15 mouse cellular contexts compared by ENCODE assay signal in genomic region chr13:46883976-46884375, GRCm38 (mm10). TPM values are rescaled to one million over a fixed set of nuclear protein-coding genes. Genes with fewer than 3 reads are reported as not detected.
DNase-seq lines count a peak whose midpoint lies in the region; ATAC-seq and TF ChIP-seq lines count a peak whose summit lies in the region.
"Had no signal": no experiment of that assay in that cellular context is flagged by ENCODE, and none has a peak within 500 bp of the region (broad histone marks: within the 10 kb centered on the region; RNA-seq: fewer than 3 reads in every experiment).

No protein-coding gene starts in this region.

- H3K4me1 ChIP-seq in heart, embryonic 14.5 days (ENCODE audit: control insufficient read depth in 2 of 2, insufficient read depth in 2 of 2, low read length in 2 of 2), result peaks cover 40 to 64% of the 10 kb centered on the region in 2 experiments
- peaks cover 12% of the 10 kb centered on the region; the same call in 1 of the 2 replicates for H3K4me1 ChIP-seq in intestine, postnatal 0 days (replicated peaks; ENCODE audit: control insufficient read depth, insufficient read depth, low read length)

- no peaks in the 10 kb centered on the region for H3K36me3 ChIP-seq in heart, embryonic 14.5 days (ENCODE audit: control insufficient read depth, insufficient read depth, low read length)
- no peaks in the 10 kb centered on the region for H3K36me3 ChIP-seq in intestine, postnatal 0 days (ENCODE audit: control insufficient read depth, insufficient read depth)
- H3K36me3 ChIP-seq: G1E; hindbrain, embryonic 12.5 days had no signal

- WGBS in heart, embryonic 14.5 days, result 54% methylated on average over 3 of the region's 3 CpGs
- WGBS in intestine, postnatal 0 days, result 85% methylated on average over 3 of the region's 3 CpGs

- H3K4me2 ChIP-seq in heart, embryonic 14.5 days (ENCODE audit: low read length), result peak overlapping the region; percentile 44
- no peak overlapping the region for H3K4me2 ChIP-seq in intestine, postnatal 0 days (replicated peaks; ENCODE audit: low read depth)
- H3K4me2 ChIP-seq: hindbrain, embryonic 12.5 days had no signal

- no peak for TF ChIP-seq CTCF in layer of hippocampus, adult 2 months (conservative IDR thresholded peaks at IDR 0.05)
- TF ChIP-seq CTCF in intestine, postnatal 0 days (IDR thresholded peaks at IDR 0.05; ENCODE audit: low read depth), result no peak

- H3K9me3 ChIP-seq in heart, embryonic 14.5 days (ENCODE audit: control insufficient read depth, low read length), result no peaks in the 10 kb centered on the region
- no peaks in the 10 kb centered on the region for H3K9me3 ChIP-seq in intestine, postnatal 0 days (ENCODE audit: control insufficient read depth)
- H3K9me3 ChIP-seq: G1E; hindbrain, embryonic 12.5 days had no signal

- H3K27ac ChIP-seq in layer of hippocampus, adult 2 months, result 0 out of 2 replicates have a peak overlapping the region, but pooled peaks have one; percentile 23
- H3K27ac ChIP-seq in heart, embryonic 14.5 days (replicated peaks in 1 of 2; ENCODE audit: control insufficient read depth in 1 of 2, insufficient read depth in 1 of 2, low read depth in 2 of 2, low read length in 2 of 2), result peak overlapping the region; percentile 75 to 82
- H3K27ac ChIP-seq in intestine, postnatal 0 days (ENCODE audit: low read depth, low read length), result peak overlapping the region; percentile 47
- H3K27ac ChIP-seq: hindbrain, embryonic 12.5 days; macrophage had no signal

- intact Hi-C loops in heart, postnatal 14 days (cut with DNase I), result loop anchor here (2.0 kb wide), 1 partner anchor 47 kb away; no protein-coding TSS in a partner anchor

- H3K4me3 ChIP-seq in layer of hippocampus, adult 2 months, result no peak overlapping the region
- H3K4me3 ChIP-seq in heart, embryonic 14.5 days (ENCODE audit: control insufficient read depth in 1 of 2, insufficient read depth in 1 of 2, low read depth in 1 of 2, low read length in 2 of 2), result no peak overlapping the region
- H3K4me3 ChIP-seq in intestine, postnatal 0 days (ENCODE audit: low read depth, low read length), result no peak overlapping the region
- H3K4me3 ChIP-seq: hindbrain, embryonic 12.5 days had no signal

- DNase-seq in heart, adult 18-20 months, result peak; percentile 31 to 59
- no peak for DNase-seq in heart, postnatal 14 days
- DNase-seq in layer of hippocampus, adult 2 months (ENCODE audit: low spot score in 2 of 2), result no peak
- DNase-seq in layer of hippocampus, postnatal 10 days (ENCODE audit: low spot score in 2 of 2), result no peak
- no peak for DNase-seq in thymus, adult 18-20 months
- DNase-seq in layer of hippocampus, adult 11-12 months (ENCODE audit: low spot score), result no peak
- DNase-seq: liver; midbrain, embryonic 14.5 days; thymus, postnatal 25 days had no signal

- no peak for ATAC-seq in heart, embryonic 14.5 days (ENCODE audit: insufficient number of reproducible peaks, insufficient read depth, low FRiP score, low read depth)
- ATAC-seq in intestine, postnatal 0 days, result no peak
- ATAC-seq: forebrain, embryonic 14.5 days had no signal

- peak overlapping the region; percentile 34; the same call in 1 of the 2 replicates for H3K9ac ChIP-seq in heart, embryonic 14.5 days (ENCODE audit: low read length)
- no peak overlapping the region for H3K9ac ChIP-seq in intestine, postnatal 0 days (ENCODE audit: low read depth, low read length)
- H3K9ac ChIP-seq: hindbrain, embryonic 12.5 days had no signal

- H3K27me3 ChIP-seq in heart, embryonic 14.5 days (ENCODE audit: control insufficient read depth, insufficient read depth, low read length), result no peaks in the 10 kb centered on the region
- H3K27me3 ChIP-seq in intestine, postnatal 0 days (replicated peaks; ENCODE audit: control insufficient read depth, insufficient read depth, low read length), result no peaks in the 10 kb centered on the region
- H3K27me3 ChIP-seq: hindbrain, embryonic 12.5 days had no signal

RNA-seq across cellular contexts. Expression of gene Kif13a, which starts 45.7 kb away (rescaled TPM):
- total RNA-seq in heart, adult 18-20 months (2021), result 100 to 1,000 TPM; 110 to 116 TPM
- total RNA-seq in heart, postnatal 14 days (2021), result 100 to 1,000 TPM in 1 of 2 experiments, 10 to 100 TPM in 1; 95.6 to 104 TPM
- 10 to 100 TPM; 20.9 to 21.7 TPM for total RNA-seq in layer of hippocampus, adult 2 months (2021)
- 10 to 100 TPM; 29.7 to 30.8 TPM for total RNA-seq in layer of hippocampus, postnatal 10 days (2021)
- polyA plus RNA-seq in heart, embryonic 14.5 days (2014; fragmentation: Nextera tagmentation; extraction: Ambion mirVana), result 47.8 and 55.2 TPM in 2 replicates
- polyA plus RNA-seq in intestine, postnatal 0 days (2015; fragmentation: Nextera tagmentation; extraction: Ambion mirVana), result 11.3 and 12.3 TPM in 2 replicates
- polyA plus RNA-seq: G1E had no signal

Comparison
In these comparisons a context has a peak if more than half of its experiments do, and no peak if none do; other contexts are left out.
1. DNase-seq: peak in heart, adult 18-20 months (2 of 2); none in heart, postnatal 14 days (0 of 2), layer of hippocampus, adult 2 months (0 of 2), layer of hippocampus, postnatal 10 days (0 of 2), thymus, adult 18-20 months (0 of 2) and layer of hippocampus, adult 11-12 months (single experiment).
2. H3K27ac ChIP-seq: peak in every context shown above with its lines; median percentile 78 in heart, embryonic 14.5 days; 47 in intestine, postnatal 0 days; 23 in layer of hippocampus, adult 2 months.